Mouse (Mus musculus) lung, adult 2 months (tissue): ENCODE measurements at regions not wholly inside any gene's neighbourhood (a gene's known extent, or its start where the extent isn't known, plus 50 kb on each side); places are given as distances from the start of the nearest gene placed in this dataset.
A peak's percentile ranks its signal among the peaks of the same experiment; 100 is the strongest.

Experiments used
- DNase-seq: peaks from one replicate; pipeline ENCODE4 v3.0.0; 2022
- H3K4me1 ChIP-seq: fragments of 200-500 bp; 2 replicates; pipeline ENCODE4 v1.6.1; 2011; ENCODE audit warnings: low read length; ENCODE audit not compliant: control insufficient read depth, insufficient read depth
- H3K4me3 ChIP-seq: fragments of 200-500 bp; replicated peaks from 2 replicates; pipeline ENCODE3; 2011; ENCODE audit warnings: low read depth, mild to moderate bottlenecking, control low read depth, low read length; ENCODE audit errors: extremely low read depth
- CTCF ChIP-seq: fragments of 200-500 bp; IDR thresholded peaks from 2 replicates; pipeline ENCODE4 v1.5.1; 2011; ENCODE audit warnings: mild to moderate bottlenecking, low read length, control low read depth; ENCODE audit not compliant: insufficient read depth
- POLR2A ChIP-seq: fragments of 200-500 bp; IDR thresholded peaks from 2 replicates; pipeline ENCODE4 v1.6.1; 2011; ENCODE audit warnings: low read depth, mild to moderate bottlenecking, control low read depth, low read length, borderline replicate concordance; ENCODE audit errors: extremely low read depth
- WGBS: fragments of 180-500 bp; shearing (Covaris S2); methylation state at CpG from one replicate; pipeline ENCODE4 v1.1.7; 2018; 5-methylcytosine and 5-hydroxymethylcytosine counted together

- no peak overlapping the region for H3K4me3 ChIP-seq
- WGBS, result 91% methylated on average over 10 of the region's 10 CpGs
- no peak for DNase-seq
Measured at GRCm38 (mm10) chr9:32022996-32023395, 92.9 kb upstream of the Arhgap32 start.

GRCm38 (mm10) chr9:32024767-32025166, 91.2 kb upstream of the Arhgap32 start:
- TF ChIP-seq CTCF (no peak), POLR2A (no peak)
- no peak for DNase-seq
- H3K4me1 ChIP-seq, result no peaks in the 10 kb centered on the region
- H3K4me3 ChIP-seq, result no peak overlapping the region
- WGBS, result 54% methylated on average over 5 of the region's 5 CpGs

More at GRCm38 (mm10) chr9:32022996-32023395, 92.9 kb upstream of the Arhgap32 start:
- H3K4me1 ChIP-seq, result no peaks in the 10 kb centered on the region
- TF ChIP-seq CTCF (no peak), POLR2A (no peak)

GRCm38 (mm10) chr9:32027962-32028361, 88.0 kb upstream of the Arhgap32 start:
- H3K4me3 ChIP-seq, result no peak overlapping the region
- H3K4me1 ChIP-seq, result no peaks in the 10 kb centered on the region; the same call in 1 of the 2 replicates
- no peak for TF ChIP-seq CTCF
- TF ChIP-seq POLR2A, result no peak
- WGBS, result 22% methylated on average over 8 of the region's 8 CpGs
- DNase-seq, result no peak

- TF ChIP-seq POLR2A (no peak), CTCF (no peak)
- no peak for DNase-seq
- H3K4me1 ChIP-seq, result no peaks in the 10 kb centered on the region; the same call in 1 of the 2 replicates
- WGBS, result 91% methylated on average over 1 of the region's 1 CpGs
- no peak overlapping the region for H3K4me3 ChIP-seq
Measured at GRCm38 (mm10) chr9:32029001-32029400, 86.9 kb upstream of the Arhgap32 start.

- 68% methylated on average over 2 of the region's 2 CpGs for WGBS
- H3K4me1 ChIP-seq, result no peaks in the 10 kb centered on the region; the same call in 1 of the 2 replicates
- no peak overlapping the region for H3K4me3 ChIP-seq
- DNase-seq, result no peak
- TF ChIP-seq POLR2A (no peak), CTCF (no peak)
Measured at GRCm38 (mm10) chr9:32029786-32030185, 86.2 kb upstream of the Arhgap32 start.

- TF ChIP-seq POLR2A, result no peak
- TF ChIP-seq CTCF, result no peak
- no peak for DNase-seq
- 80% methylated on average over 7 of the region's 7 CpGs for WGBS
- no peak overlapping the region for H3K4me3 ChIP-seq
- H3K4me1 ChIP-seq, result peaks cover 3% of the 10 kb centered on the region; the same call in 1 of the 2 replicates
Measured at GRCm38 (mm10) chr9:32030203-32030602, 85.7 kb upstream of the Arhgap32 start.

- Histone ChIP-seq H3K4me1 (peaks cover 3% of the 10 kb centered on the region; the same call in 1 of the 2 replicates), H3K4me3 (peak overlapping the region; percentile 58)
- peak; percentile 73 for DNase-seq
- no peak for TF ChIP-seq CTCF
- TF ChIP-seq POLR2A, result 0 out of 2 replicates have a peak, but pooled peaks have one; percentile 17
- WGBS, result 2% methylated on average over 64 of the region's 64 CpGs
Measured at GRCm38 (mm10) chr9:32031950-32032453, 83.9 kb upstream of the Arhgap32 start.

- 10% methylated on average over 93 of the region's 94 CpGs for WGBS
- peaks cover 3% of the 10 kb centered on the region; the same call in 1 of the 2 replicates for H3K4me1 ChIP-seq
- DNase-seq, result peak; percentile 43
Measured at GRCm38 (mm10) chr9:32032521-32033185, 83.3 kb upstream of the Arhgap32 start.

GRCm38 (mm10) chr9:32033937-32034336, 82.0 kb upstream of the Arhgap32 start:
- Histone ChIP-seq H3K4me3 (no peak overlapping the region), H3K4me1 (peaks cover 3% of the 10 kb centered on the region; the same call in 1 of the 2 replicates)
- TF ChIP-seq POLR2A (no peak), CTCF (no peak)
- DNase-seq, result no peak
- 24% methylated on average over 6 of the region's 6 CpGs for WGBS

More at GRCm38 (mm10) chr9:32032521-32033185, 83.3 kb upstream of the Arhgap32 start:
- peak overlapping the region; percentile 58 for H3K4me3 ChIP-seq
- TF ChIP-seq POLR2A (no peak), CTCF (no peak)

GRCm38 (mm10) chr9:32039999-32040398, 75.9 kb upstream of the Arhgap32 start:
- Histone ChIP-seq H3K4me1 (peaks cover 5% of the 10 kb centered on the region; the same call in 1 of the 2 replicates), H3K4me3 (no peak overlapping the region)
- no peak for TF ChIP-seq POLR2A
- no peak for TF ChIP-seq CTCF
- DNase-seq, result no peak
- 87% methylated on average over 2 of the region's 2 CpGs for WGBS
